Mouse (Mus musculus) kidney, adult 2 months (tissue): ENCODE results near the gene Mapk3.

Source experiments
- CTCF ChIP-seq: fragments of 200-500 bp; conservative IDR thresholded peaks from 2 replicates; pipeline ENCODE4 v1.5.1; 2011; ENCODE audit warnings: low read depth, mild to moderate bottlenecking, control low read depth, low read length, moderate library complexity, mixed read lengths; ENCODE audit not compliant: insufficient read depth, insufficient read length
- POLR2A ChIP-seq: fragments of 200-500 bp; IDR thresholded peaks from one replicate; pipeline ENCODE4 v1.6.1; 2011; ENCODE audit warnings: low read depth, low read length, control low read depth

DNA sequence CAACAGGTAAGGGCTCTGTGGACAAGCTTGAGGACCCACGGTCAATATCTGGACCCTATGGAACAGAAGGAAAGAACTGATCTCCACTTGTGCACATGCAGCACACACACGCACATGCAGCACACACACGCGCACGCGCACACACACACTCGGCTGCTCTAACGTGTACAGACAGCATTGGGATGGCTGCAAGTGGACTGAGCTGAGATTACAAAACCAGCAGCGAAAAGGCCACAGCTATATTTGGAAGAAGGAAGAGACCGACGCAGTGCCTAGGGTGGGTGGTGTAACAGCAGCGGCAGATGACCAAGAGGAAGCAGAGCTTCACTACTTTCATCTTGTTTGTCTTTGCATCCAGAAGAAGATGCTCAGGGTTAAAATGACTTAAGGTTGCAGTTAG, 13.3 kb upstream of the Mapk3 start:
- no peak for TF ChIP-seq CTCF
- no peak for TF ChIP-seq POLR2A
